Mouse (Mus musculus) midbrain, embryonic 11.5 days (tissue): ENCODE results near the gene Plxdc2. TPM values are rescaled to one million over a fixed set of nuclear protein-coding genes. Genes with fewer than 3 reads are reported as not detected.
A peak's percentile ranks its signal among the peaks of the same experiment; 100 is the strongest.

Source experiments
- ATAC-seq: fragments of 200-750 bp; cut with Nextera tagmentation; 2 replicates; pipeline ENCODE4 v1.8.0; 2017; ENCODE audit warnings: moderate TSS enrichment, moderate library complexity; ENCODE audit not compliant: low FRiP score
- DNase-seq: peaks from one replicate; pipeline ENCODE4 v3.0.0; 2015; ENCODE audit warnings: low spot score; ENCODE audit errors: missing footprints
- H3K27ac ChIP-seq: fragments of 300-500 bp; sonication (generic); 2 replicates; pipeline ENCODE4 v1.5.1; 2014; ENCODE audit warnings: low read depth, low read length
- H3K27me3 ChIP-seq: fragments of 300-500 bp; sonication (generic); 2 replicates; pipeline ENCODE4 v1.6.1; 2014; ENCODE audit warnings: mild to moderate bottlenecking, low read length, moderate library complexity, mixed read lengths; ENCODE audit not compliant: control insufficient read depth, insufficient read depth
- H3K36me3 ChIP-seq: fragments of 300-500 bp; sonication (generic); 2 replicates; pipeline ENCODE4 v1.6.1; 2014; ENCODE audit warnings: mild to moderate bottlenecking, low read length, moderate library complexity, mixed read lengths; ENCODE audit not compliant: control insufficient read depth, insufficient read depth
- H3K4me1 ChIP-seq: fragments of 300-500 bp; sonication (generic); 2 replicates; pipeline ENCODE4 v1.6.1; 2014; ENCODE audit warnings: low read length; ENCODE audit not compliant: control insufficient read depth, insufficient read depth
- H3K4me2 ChIP-seq: fragments of 300-500 bp; sonication (generic); 2 replicates; pipeline ENCODE4 v1.6.1; 2014; ENCODE audit warnings: mild to moderate bottlenecking, moderate library complexity
- H3K4me3 ChIP-seq: fragments of 300-500 bp; sonication (generic); 2 replicates; pipeline ENCODE4 v1.5.1; 2014; ENCODE audit warnings: low read depth, low read length
- H3K9ac ChIP-seq: fragments of 300-500 bp; sonication (generic); 2 replicates; pipeline ENCODE4 v1.6.1; 2014; ENCODE audit warnings: low read length
- H3K9me3 ChIP-seq: fragments of 300-500 bp; sonication (generic); 2 replicates; pipeline ENCODE4 v1.6.1; 2016; ENCODE audit warnings: low read length; ENCODE audit not compliant: control insufficient read depth
- WGBS: fragments of 180-500 bp; shearing (Covaris S2); extraction: QIAGEN DNeasy Blood & Tissue Kit; methylation state at CpG from one replicate; pipeline ENCODE4 v1.1.7; 2014; 5-methylcytosine and 5-hydroxymethylcytosine counted together
- polyA plus RNA-seq: library from polyadenylated mRNA; unstranded; fragments of >200 nt; fragmentation: Nextera tagmentation; extraction: Ambion mirVana; gene quantifications from 2 replicates; pipeline ENCODE4 v1.2.1, GENCODE M21; 2014

Gene Plxdc2
- polyA plus RNA-seq, 1 experiment from 2014 or later: 16.1 TPM

DNA sequence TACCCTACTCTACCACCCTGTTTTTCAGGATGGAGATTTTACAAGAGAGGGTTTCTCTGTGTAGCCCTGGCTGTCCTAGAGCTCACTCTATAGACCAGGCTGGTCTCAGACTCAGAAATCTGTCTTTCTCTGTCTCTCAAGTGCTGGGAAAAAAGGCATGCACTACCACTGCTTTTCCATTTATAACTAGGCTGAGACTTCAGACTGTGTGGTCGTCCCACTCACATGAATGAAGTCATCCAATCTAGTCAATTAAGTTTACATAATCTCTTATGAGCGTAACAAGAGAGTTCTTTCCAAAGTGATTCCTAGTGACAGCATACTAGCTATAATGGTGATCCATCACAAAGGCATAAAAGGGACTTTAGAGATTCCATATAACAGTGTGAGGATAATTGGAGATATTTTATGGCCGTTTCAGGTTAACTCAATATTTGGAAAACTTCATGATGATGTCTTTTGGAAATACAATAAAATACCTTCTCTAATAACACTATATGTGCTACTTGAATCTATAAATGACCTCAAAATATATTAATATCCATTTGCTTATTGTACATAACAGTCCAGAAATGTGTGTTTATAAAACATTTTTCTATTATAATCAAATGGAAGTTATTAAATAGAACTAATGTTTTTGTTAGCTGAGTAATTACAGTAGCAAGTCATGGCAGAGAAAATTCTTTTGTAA, 151.6 kb downstream of the Plxdc2 start:
- H3K27ac ChIP-seq: no peak overlapping the region
- no peaks in the 10 kb centered on the region for H3K4me1 ChIP-seq
- DNase-seq: peak; percentile 60
- ATAC-seq: no peak
- no peak overlapping the region for H3K9ac ChIP-seq
- no peak overlapping the region for H3K4me2 ChIP-seq
- H3K27me3 ChIP-seq: no peaks in the 10 kb centered on the region
- H3K9me3 ChIP-seq: no peaks in the 10 kb centered on the region
- 65% methylated on average over 3 of the region's 3 CpGs for WGBS
- H3K4me3 ChIP-seq: no peak overlapping the region
- no peaks in the 10 kb centered on the region for H3K36me3 ChIP-seq

DNA sequence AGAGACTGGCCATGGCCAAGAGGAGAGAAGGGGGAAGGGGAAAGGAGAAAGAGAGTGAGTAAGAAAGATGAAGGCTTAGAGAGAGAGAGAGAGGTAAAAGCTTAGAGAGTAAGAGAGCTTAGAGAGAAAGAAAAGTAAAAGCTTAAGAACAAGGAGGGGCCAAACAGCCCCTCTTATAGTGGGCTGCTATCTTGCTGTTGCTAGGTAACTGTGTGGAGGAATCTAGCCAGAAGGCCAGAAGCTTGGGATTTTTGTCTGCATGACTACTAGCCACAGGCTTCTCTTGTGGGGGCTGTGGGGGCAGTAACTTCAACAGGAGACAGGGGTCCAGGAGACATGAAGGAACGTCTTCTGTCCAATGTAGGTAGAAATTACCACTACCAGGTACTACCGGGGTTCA, 162.0 kb downstream of the Plxdc2 start:
- Histone ChIP-seq H3K27ac (no peak overlapping the region), H3K36me3 (no peaks in the 10 kb centered on the region), H3K9ac (no peak overlapping the region), H3K4me3 (no peak overlapping the region), H3K4me1 (no peaks in the 10 kb centered on the region), H3K4me2 (no peak overlapping the region), H3K9me3 (no peaks in the 10 kb centered on the region), H3K27me3 (no peaks in the 10 kb centered on the region)
- 49% methylated on average over 2 of the region's 2 CpGs for WGBS
- ATAC-seq (peak; percentile 76), DNase-seq (peak; percentile 83)

DNA sequence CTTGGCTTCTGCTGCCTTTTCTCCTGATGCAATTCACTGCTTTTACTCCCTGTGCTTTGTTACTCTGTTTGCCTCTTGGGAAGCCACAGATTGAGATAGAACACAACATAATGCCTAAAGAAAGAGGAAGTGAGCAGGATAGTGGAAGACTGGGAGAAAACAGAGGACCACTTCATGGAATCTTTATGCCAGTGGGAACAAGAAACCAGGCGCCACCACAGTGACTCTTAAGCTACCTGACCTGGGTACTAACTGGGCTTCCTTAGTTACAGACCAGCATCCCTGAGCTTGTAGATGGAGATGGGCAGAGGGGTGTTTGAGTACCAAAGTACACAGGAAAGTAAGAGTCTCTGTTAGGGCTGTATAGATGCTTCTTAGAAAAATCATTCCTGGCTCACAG, 167.3 kb downstream of the Plxdc2 start:
- Histone ChIP-seq H3K4me2 (no peak overlapping the region), H3K9ac (no peak overlapping the region), H3K36me3 (no peaks in the 10 kb centered on the region), H3K27me3 (no peaks in the 10 kb centered on the region), H3K27ac (no peak overlapping the region), H3K9me3 (no peaks in the 10 kb centered on the region), H3K4me3 (no peak overlapping the region), H3K4me1 (no peaks in the 10 kb centered on the region)
- WGBS: 93% methylated on average over 1 of the region's 1 CpGs
- no peak for ATAC-seq
- DNase-seq: no peak

DNA sequence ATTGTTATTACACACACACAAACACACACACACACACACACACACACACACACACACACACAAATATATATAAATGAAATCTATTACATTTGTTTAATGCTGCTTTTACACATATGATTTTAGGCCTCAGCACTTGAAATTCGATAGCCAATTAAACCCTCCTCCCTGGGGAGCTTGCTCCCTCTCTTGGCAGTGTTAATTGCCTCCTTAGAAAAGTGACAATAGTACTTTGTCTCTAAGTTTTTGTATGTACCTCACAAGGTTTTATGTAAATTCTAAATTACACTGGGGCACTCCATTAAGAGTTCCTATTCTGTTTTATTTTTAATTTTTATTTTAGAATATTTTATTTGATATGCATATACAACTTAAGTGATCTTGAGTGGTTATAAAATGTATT, 176.1 kb downstream of the Plxdc2 start:
- DNase-seq (no peak), ATAC-seq (no peak)
- WGBS: 67% methylated on average over 1 of the region's 1 CpGs
- no peaks in the 10 kb centered on the region for H3K4me1 ChIP-seq
- H3K4me2 ChIP-seq: no peak overlapping the region
- no peak overlapping the region for H3K4me3 ChIP-seq
- H3K9me3 ChIP-seq: no peaks in the 10 kb centered on the region
- no peaks in the 10 kb centered on the region for H3K27me3 ChIP-seq
- no peak overlapping the region for H3K9ac ChIP-seq
- H3K27ac ChIP-seq: no peak overlapping the region
- no peaks in the 10 kb centered on the region for H3K36me3 ChIP-seq

DNA sequence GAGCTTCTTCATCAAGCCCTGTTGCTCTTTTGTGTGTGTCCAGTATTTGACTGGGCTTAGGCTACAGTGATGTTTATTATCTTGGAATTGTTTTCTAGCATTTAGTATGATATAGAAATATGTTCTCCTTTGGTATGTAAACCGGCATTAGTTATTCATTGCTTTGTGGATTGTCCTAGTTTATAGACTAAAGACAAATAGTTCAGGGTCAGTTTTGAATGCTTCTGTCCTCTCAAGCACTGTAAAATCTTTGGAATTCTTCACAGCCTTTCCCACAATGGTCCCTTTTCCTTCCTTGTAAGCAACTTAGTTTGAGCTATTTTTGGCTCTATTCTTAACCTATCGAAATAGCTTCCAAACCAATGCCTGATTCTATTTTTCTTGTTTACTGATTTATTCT, 178.5 kb downstream of the Plxdc2 start:
- Histone ChIP-seq H3K27me3 (no peaks in the 10 kb centered on the region), H3K9ac (no peak overlapping the region), H3K4me1 (no peaks in the 10 kb centered on the region), H3K4me3 (no peak overlapping the region), H3K4me2 (no peak overlapping the region), H3K9me3 (no peaks in the 10 kb centered on the region), H3K27ac (no peak overlapping the region), H3K36me3 (no peaks in the 10 kb centered on the region)
- DNase-seq (no peak), ATAC-seq (no peak)
- 82% methylated on average over 2 of the region's 2 CpGs for WGBS

DNA sequence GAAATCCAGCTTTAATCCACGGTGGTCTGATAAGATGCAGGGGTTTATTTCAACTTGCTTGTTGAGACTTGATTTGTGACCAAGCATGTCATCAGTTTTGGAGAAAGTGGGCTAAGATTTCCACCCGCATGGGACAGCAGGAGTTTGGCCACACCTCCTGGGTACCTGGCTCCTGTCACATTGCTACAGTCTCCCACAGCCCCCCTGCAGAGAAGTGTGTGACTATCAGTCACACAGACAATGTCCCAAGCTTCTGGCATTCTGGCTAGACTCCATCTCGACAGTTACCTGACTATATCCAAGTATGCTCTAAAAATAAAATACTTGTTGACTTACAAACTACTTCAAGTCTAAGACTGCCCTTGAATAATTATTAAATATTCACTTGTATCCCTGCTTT, 185.1 kb downstream of the Plxdc2 start:
- no peak overlapping the region for H3K4me2 ChIP-seq
- H3K36me3 ChIP-seq: no peaks in the 10 kb centered on the region
- H3K9me3 ChIP-seq: no peaks in the 10 kb centered on the region
- H3K4me1 ChIP-seq: no peaks in the 10 kb centered on the region
- no peak for ATAC-seq
- no peak overlapping the region for H3K27ac ChIP-seq
- WGBS: 73% methylated on average over 3 of the region's 3 CpGs
- H3K9ac ChIP-seq: no peak overlapping the region
- no peaks in the 10 kb centered on the region for H3K27me3 ChIP-seq
- DNase-seq: no peak
- H3K4me3 ChIP-seq: no peak overlapping the region

DNA sequence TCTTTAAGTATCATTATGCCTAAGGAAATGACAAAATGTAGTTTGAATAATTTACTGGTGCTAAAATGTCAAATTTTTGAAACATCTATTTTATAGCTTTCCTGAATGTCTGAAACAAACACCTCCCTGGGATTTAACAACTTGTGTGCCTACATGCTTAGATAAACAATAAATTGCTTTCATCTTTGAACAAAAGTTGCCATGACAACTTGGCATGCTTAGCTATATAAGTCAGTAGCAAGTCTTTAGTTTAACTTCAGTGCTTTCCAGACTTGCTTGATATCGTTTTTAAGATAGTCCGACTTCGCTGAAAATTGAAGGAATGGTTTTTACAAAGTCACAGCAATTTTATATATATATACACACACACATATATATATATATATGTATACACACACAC, 189.1 kb downstream of the Plxdc2 start:
- no peak overlapping the region for H3K4me2 ChIP-seq
- no peak overlapping the region for H3K9ac ChIP-seq
- H3K4me1 ChIP-seq: no peaks in the 10 kb centered on the region
- no peak overlapping the region for H3K4me3 ChIP-seq
- WGBS: 86% methylated on average over 3 of the region's 3 CpGs
- no peaks in the 10 kb centered on the region for H3K27me3 ChIP-seq
- ATAC-seq: no peak
- H3K36me3 ChIP-seq: no peaks in the 10 kb centered on the region
- no peak for DNase-seq
- no peak overlapping the region for H3K27ac ChIP-seq
- no peaks in the 10 kb centered on the region for H3K9me3 ChIP-seq

DNA sequence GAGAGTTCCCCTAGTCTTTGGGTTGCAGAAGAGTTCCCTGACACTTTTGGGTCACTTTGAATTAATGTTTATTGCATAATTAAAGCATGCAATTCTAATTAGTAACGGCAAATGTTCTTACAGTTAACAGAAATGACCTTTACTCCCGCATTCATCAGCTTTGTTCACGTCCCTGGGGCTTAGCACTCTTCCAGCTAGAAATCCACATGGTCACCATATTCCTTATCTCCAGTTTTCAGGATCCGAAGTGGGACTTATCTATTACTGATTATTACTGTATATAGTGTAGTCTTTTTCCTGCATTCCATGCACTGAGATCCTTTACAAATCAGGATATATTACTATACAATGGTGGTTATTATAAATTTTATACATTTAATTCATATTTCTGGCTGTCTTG, 203.2 kb downstream of the Plxdc2 start:
- Histone ChIP-seq H3K27ac (no peak overlapping the region), H3K36me3 (no peaks in the 10 kb centered on the region), H3K4me1 (no peaks in the 10 kb centered on the region), H3K27me3 (no peaks in the 10 kb centered on the region), H3K4me3 (no peak overlapping the region), H3K9me3 (no peaks in the 10 kb centered on the region), H3K9ac (no peak overlapping the region), H3K4me2 (no peak overlapping the region)
- WGBS: 81% methylated on average over 4 of the region's 4 CpGs
- DNase-seq: no peak
- ATAC-seq: no peak

DNA sequence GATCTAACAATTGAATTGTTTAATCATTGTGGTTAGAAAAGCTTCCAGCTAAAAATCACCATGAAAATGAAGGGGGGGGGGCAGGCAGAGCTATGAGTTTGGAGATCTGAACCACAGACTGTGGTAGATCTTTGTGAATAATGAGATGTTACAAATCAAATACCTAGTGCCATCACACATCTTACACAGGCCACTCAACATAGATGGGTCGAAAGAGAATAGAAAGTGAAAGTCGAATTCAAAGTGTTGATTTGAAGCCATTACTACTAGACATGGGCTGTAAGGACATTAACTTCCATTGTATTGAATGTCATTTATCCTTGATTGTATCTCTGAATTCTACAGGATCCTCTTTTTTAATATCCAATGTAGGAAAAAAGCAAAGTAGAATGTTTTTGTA, 212.2 kb downstream of the Plxdc2 start:
- no peak overlapping the region for H3K27ac ChIP-seq
- 90% methylated on average over 2 of the region's 2 CpGs for WGBS
- H3K4me1 ChIP-seq: no peaks in the 10 kb centered on the region
- no peak overlapping the region for H3K9ac ChIP-seq
- H3K4me2 ChIP-seq: no peak overlapping the region
- ATAC-seq (no peak), DNase-seq (no peak)
- no peaks in the 10 kb centered on the region for H3K9me3 ChIP-seq
- no peaks in the 10 kb centered on the region for H3K36me3 ChIP-seq
- H3K4me3 ChIP-seq: no peak overlapping the region
- H3K27me3 ChIP-seq: no peaks in the 10 kb centered on the region
